Mouse (Mus musculus) intestine, postnatal 0 days (tissue): ENCODE results near the gene Fbxw2. TPM values are rescaled to one million over a fixed set of nuclear protein-coding genes. Genes with fewer than 3 reads are reported as not detected.

Experiments
- ATAC-seq: fragments of 200-750 bp; cut with Nextera tagmentation; 2 replicates; pipeline ENCODE4 v1.8.0; 2017; ENCODE audit warnings: mild to moderate bottlenecking, moderate TSS enrichment, moderate library complexity
- H3K27ac ChIP-seq: fragments of 300-500 bp; sonication (generic); 2 replicates; pipeline ENCODE4 v1.5.1; 2014; ENCODE audit warnings: mild to moderate bottlenecking, low read depth, low read length, moderate library complexity
- H3K27me3 ChIP-seq: fragments of 300-500 bp; sonication (generic); replicated peaks from 2 replicates; pipeline ENCODE4 v1.6.1; 2014; ENCODE audit warnings: low read length, mixed read lengths; ENCODE audit not compliant: control insufficient read depth, insufficient read depth
- H3K36me3 ChIP-seq: fragments of 300-500 bp; sonication (generic); 2 replicates; pipeline ENCODE4 v1.6.1; 2014; ENCODE audit warnings: mild to moderate bottlenecking, moderate library complexity; ENCODE audit not compliant: control insufficient read depth, insufficient read depth
- H3K4me1 ChIP-seq: fragments of 300-500 bp; sonication (generic); replicated peaks from 2 replicates; pipeline ENCODE4 v1.6.1; 2014; ENCODE audit warnings: antibody characterized with exemption, low read length, mixed read lengths; ENCODE audit not compliant: control insufficient read depth, insufficient read depth
- H3K4me2 ChIP-seq: fragments of 300-500 bp; sonication (generic); replicated peaks from 2 replicates; pipeline ENCODE4 v1.6.1; 2014; ENCODE audit warnings: low read depth, mild to moderate bottlenecking, moderate library complexity
- H3K4me3 ChIP-seq: fragments of 300-500 bp; sonication (generic); 2 replicates; pipeline ENCODE4 v1.5.1; 2014; ENCODE audit warnings: low read depth, low read length
- H3K9ac ChIP-seq: fragments of 300-500 bp; sonication (generic); 2 replicates; pipeline ENCODE4 v1.6.1; 2014; ENCODE audit warnings: mild to moderate bottlenecking, low read depth, low read length
- H3K9me3 ChIP-seq: fragments of 300-500 bp; sonication (generic); 2 replicates; pipeline ENCODE4 v1.6.1; 2016; ENCODE audit warnings: mixed run types; ENCODE audit not compliant: control insufficient read depth
- CTCF ChIP-seq: sonication (generic); IDR thresholded peaks from 2 replicates; pipeline ENCODE4 v1.5.1; 2016; ENCODE audit warnings: low read depth, mild to moderate bottlenecking, control low read depth, antibody characterized with exemption, moderate library complexity
- WGBS: fragments of 180-500 bp; shearing (Covaris S2); extraction: QIAGEN DNeasy Blood & Tissue Kit; methylation state at CpG from one replicate; pipeline ENCODE4 v1.1.7; 2014; 5-methylcytosine and 5-hydroxymethylcytosine counted together
- polyA plus RNA-seq: library from polyadenylated mRNA; unstranded; fragments of >200 nt; fragmentation: Nextera tagmentation; extraction: Ambion mirVana; gene quantifications from 2 replicates; pipeline ENCODE4 v1.2.1, GENCODE M21; 2015

Gene Fbxw2
- polyA plus RNA-seq, 1 experiment from 2014 or later: 36.8 TPM

GRCm38 (mm10) chr2:34783064-34784020, 42.8 kb downstream of the Fbxw2 start:
- WGBS: 65% methylated on average over 14 of the region's 14 CpGs
- Histone ChIP-seq H3K9me3 (no peaks in the 10 kb centered on the region), H3K27ac (no peak overlapping the region), H3K9ac (no peak overlapping the region), H3K4me2 (no peak overlapping the region), H3K4me3 (no peak overlapping the region), H3K4me1 (no peaks in the 10 kb centered on the region), H3K36me3 (peaks cover 52% of the 10 kb centered on the region), H3K27me3 (no peaks in the 10 kb centered on the region)
- peak; percentile 57; the same call in 1 of the 2 replicates for ATAC-seq
- TF ChIP-seq CTCF: no peak

- Histone ChIP-seq H3K27me3 (no peaks in the 10 kb centered on the region), H3K4me3 (no peak overlapping the region), H3K9me3 (no peaks in the 10 kb centered on the region), H3K9ac (no peak overlapping the region), H3K36me3 (peaks cover 62% of the 10 kb centered on the region), H3K4me1 (0 out of 2 replicates have a peak, but pooled peaks cover 7% of the 10 kb centered on the region), H3K27ac (no peak overlapping the region), H3K4me2 (0 out of 2 replicates have a peak overlapping the region, but pooled peaks have one; percentile 33)
- 52% methylated on average over 1 of the region's 1 CpGs for WGBS
- no peak for ATAC-seq
- TF ChIP-seq CTCF: no peak
Observed at GRCm38 (mm10) chr2:34777237-34777868, 48.8 kb downstream of the Fbxw2 start.

GRCm38 (mm10) chr2:34774493-34774892, 51.6 kb downstream of the Fbxw2 start:
- WGBS: 68% methylated on average over 6 of the region's 6 CpGs
- Histone ChIP-seq H3K9ac (no peak overlapping the region), H3K27ac (peak overlapping the region; percentile 15; the same call in 1 of the 2 replicates), H3K4me3 (0 out of 2 replicates have a peak overlapping the region, but pooled peaks have one; percentile 16), H3K27me3 (no peaks in the 10 kb centered on the region), H3K4me1 (0 out of 2 replicates have a peak, but pooled peaks cover 12% of the 10 kb centered on the region), H3K4me2 (peak overlapping the region; percentile 70), H3K9me3 (no peaks in the 10 kb centered on the region), H3K36me3 (peaks cover 58% of the 10 kb centered on the region)
- no peak for TF ChIP-seq CTCF
- ATAC-seq: no peak

- H3K4me3 ChIP-seq: peak overlapping the region; percentile 87; the same call in 1 of the 2 replicates
- H3K27ac ChIP-seq: no peak overlapping the region; the same call in 1 of the 2 replicates
Observed at GRCm38 (mm10) chr2:34773673-34774072, 52.4 kb downstream of the Fbxw2 start.

GRCm38 (mm10) chr2:34772252-34773235, 53.6 kb downstream of the Fbxw2 start:
- Histone ChIP-seq H3K4me2 (peak overlapping the region; percentile 70), H3K9me3 (no peaks in the 10 kb centered on the region), H3K36me3 (peaks cover 40% of the 10 kb centered on the region), H3K27me3 (no peaks in the 10 kb centered on the region), H3K4me3 (peak overlapping the region; percentile 87), H3K4me1 (0 out of 2 replicates have a peak, but pooled peaks cover 12% of the 10 kb centered on the region), H3K9ac (peak overlapping the region; percentile 93), H3K27ac (peak overlapping the region; percentile 90)
- TF ChIP-seq CTCF: no peak
- 1% methylated on average over 50 of the region's 50 CpGs for WGBS
- peak; percentile 9 for ATAC-seq

More at GRCm38 (mm10) chr2:34773673-34774072, 52.4 kb downstream of the Fbxw2 start:
- H3K36me3 ChIP-seq: peaks cover 51% of the 10 kb centered on the region
- H3K4me2 ChIP-seq: peak overlapping the region; percentile 70
- TF ChIP-seq CTCF: no peak
- H3K9ac ChIP-seq: no peak overlapping the region
- no peaks in the 10 kb centered on the region for H3K27me3 ChIP-seq
- H3K9me3 ChIP-seq: no peaks in the 10 kb centered on the region
- 0 out of 2 replicates have a peak, but pooled peaks cover 12% of the 10 kb centered on the region for H3K4me1 ChIP-seq
- ATAC-seq: no peak
- 63% methylated on average over 4 of the region's 4 CpGs for WGBS
